ENCODE assay signal across 9 mouse cellular contexts in the genomic region with DNA sequence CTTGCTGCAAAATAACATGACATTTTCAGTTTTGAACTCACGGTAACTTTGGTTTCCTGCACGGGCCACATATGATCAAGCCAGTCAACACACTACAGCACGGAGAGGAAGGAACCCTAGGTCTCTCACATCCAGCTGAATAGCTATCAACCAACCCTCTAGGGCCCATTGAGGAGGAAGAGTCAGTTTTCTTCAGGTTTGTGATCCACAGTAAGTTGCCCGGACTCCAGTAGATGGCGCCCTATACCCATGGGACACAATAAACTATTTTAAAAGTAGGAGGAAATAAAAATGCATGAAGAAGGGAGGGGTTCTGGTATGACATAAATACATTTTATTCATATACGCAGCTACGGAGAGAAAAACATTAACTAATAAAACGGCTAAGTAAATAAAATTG. TPM values are rescaled to one million over a fixed set of nuclear protein-coding genes. Genes with fewer than 3 reads are reported as not detected.
DNase-seq lines count a peak whose midpoint lies in the region; ATAC-seq and TF ChIP-seq lines count a peak whose summit lies in the region.
"Had no signal": no experiment of that assay in that cellular context is flagged by ENCODE, and none has a peak within 500 bp of the region (broad histone marks: within the 10 kb centered on the region; RNA-seq: fewer than 3 reads in every experiment).

No protein-coding gene starts in this region.

- no peak for DNase-seq in cerebellum, adult 2 months
- no peak for DNase-seq in cerebellum, adult 9-11 months
- DNase-seq in left cerebral cortex, postnatal 4 days: peak; percentile 31
- no peak for DNase-seq in left cerebral cortex, adult 9 months (ENCODE audit: low spot score in 2 of 2)
- DNase-seq in ZHBTc4 (ENCODE audit: low read depth, low spot score): peak; percentile 65
- peak; percentile 71 for DNase-seq in lung, postnatal 36 days

- H3K4me1 ChIP-seq in cerebellum, adult 2 months (ENCODE audit: control insufficient read depth, insufficient read depth, low read length): no peaks in the 10 kb centered on the region; the same call in 1 of the 2 replicates
- H3K4me1 ChIP-seq: heart, embryonic 15.5 days had no signal

- intact Hi-C loops in left cerebral cortex, postnatal 4 days (cut with DNase I): no loop called here

- TF ChIP-seq POLR2A in cerebellum, adult 2 months (IDR thresholded peaks at IDR 0.05; ENCODE audit: borderline replicate concordance, insufficient read depth, low read length): no peak

- 57% methylated on average over 8 of the region's 8 CpGs for WGBS in cerebellum, adult 2 months

- peak; percentile 0; the same call in 1 of the 2 replicates for TF ChIP-seq CTCF in cerebellum, adult 2 months (IDR thresholded peaks at IDR 0.05; ENCODE audit: borderline replicate concordance, insufficient read depth, low read depth, low read length)

- ATAC-seq in granulocyte monocyte progenitor cell, adult 5-6 weeks (replicated peaks; ENCODE audit: poor library complexity, severe bottlenecking): peak; percentile 92
- ATAC-seq in frontal cortex, adult (ENCODE audit: low TSS enrichment): no peak

- H3K4me3 ChIP-seq in cerebellum, adult 2 months (replicated peaks; ENCODE audit: insufficient read depth, low read depth, low read length): no peak overlapping the region
- H3K4me3 ChIP-seq: heart, embryonic 15.5 days had no signal

- no peak overlapping the region for H3K27ac ChIP-seq in cerebellum, adult 2 months (ENCODE audit: insufficient read depth, low read length)
- H3K27ac ChIP-seq: heart, embryonic 15.5 days had no signal

- no peaks in the 10 kb centered on the region for H3K27me3 ChIP-seq in cerebellum, adult 2 months (ENCODE audit: control insufficient read depth, insufficient read depth, low read length)
- H3K27me3 ChIP-seq: heart, embryonic 15.5 days had no signal

RNA-seq across cellular contexts. Expression of gene Rhag, which starts 13.6 kb away (rescaled TPM):
- polyA plus RNA-seq in cerebellum, adult 2 months (2012; rRNA removed): not detected in 2 replicates
- not detected for total RNA-seq in left cerebral cortex, postnatal 4 days (2021)
- total RNA-seq in granulocyte monocyte progenitor cell, adult 5-6 weeks (2014; fragmentation: Nextera tagmentation): 0.19 TPM in 1 of 2 replicates, not detected in the other
- total RNA-seq in granulocyte monocyte progenitor cell, adult 5-6 weeks (2017): 0.17 TPM in 1 of 2 replicates, not detected in the other

RNA-seq across cellular contexts. Expression of gene Crisp2, which starts 17.7 kb away (rescaled TPM):
- not detected in 2 replicates for polyA plus RNA-seq in cerebellum, adult 2 months (2012; rRNA removed)
- not detected for total RNA-seq in left cerebral cortex, postnatal 4 days (2021)
- total RNA-seq in granulocyte monocyte progenitor cell, adult 5-6 weeks (2014; fragmentation: Nextera tagmentation): not detected in 2 replicates
- 0.88 TPM in 1 of 2 replicates, not detected in the other for total RNA-seq in granulocyte monocyte progenitor cell, adult 5-6 weeks (2017)
- polyA plus RNA-seq: heart, embryonic 15.5 days had no signal

RNA-seq across cellular contexts. Expression of gene 9130008F23Rik, which starts 55.8 kb away (rescaled TPM):
- 0.21 and 0.27 TPM in 2 replicates for polyA plus RNA-seq in cerebellum, adult 2 months (2012; rRNA removed)
- under 1 TPM; 0.95 to 0.96 TPM for total RNA-seq in left cerebral cortex, postnatal 4 days (2021)
- 3.0 and 5.0 TPM in 2 replicates for total RNA-seq in granulocyte monocyte progenitor cell, adult 5-6 weeks (2014; fragmentation: Nextera tagmentation)
- total RNA-seq in granulocyte monocyte progenitor cell, adult 5-6 weeks (2017): 5.6 and 6.2 TPM in 2 replicates

Comparison
In these comparisons a context has a peak if more than half of its experiments do, and no peak if none do; other contexts are left out.
1. DNase-seq: peak in left cerebral cortex, postnatal 4 days (single experiment), ZHBTc4 (single experiment) and lung, postnatal 36 days (single experiment); none in cerebellum, adult 2 months (0 of 2), cerebellum, adult 9-11 months (single experiment) and left cerebral cortex, adult 9 months (0 of 2).